Mouse (Mus musculus): ENCODE measurements around the gene Retsat.

Retsat gene

DNA sequence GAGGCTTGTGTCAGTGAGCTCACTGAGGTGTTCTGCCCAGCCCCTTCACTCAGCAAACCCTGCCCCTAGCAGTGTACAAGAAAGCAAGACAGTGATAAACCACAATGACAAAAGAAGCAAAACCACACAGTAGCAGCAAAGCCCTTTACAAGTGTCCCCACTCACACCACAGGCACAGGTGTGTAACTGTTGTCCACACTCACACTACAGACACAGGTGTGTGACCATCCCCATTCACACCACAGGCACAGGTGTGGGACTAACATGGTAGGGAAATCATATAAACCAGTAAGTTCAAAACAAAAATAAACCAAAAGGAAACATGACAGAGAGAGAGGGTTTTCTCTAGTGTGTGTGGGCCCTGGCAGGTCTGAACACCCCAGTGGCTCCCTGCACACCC lies 10.0 kb upstream of the Retsat start:
- no peak for DNase-seq (ENCODE audit: low read depth)

DNA sequence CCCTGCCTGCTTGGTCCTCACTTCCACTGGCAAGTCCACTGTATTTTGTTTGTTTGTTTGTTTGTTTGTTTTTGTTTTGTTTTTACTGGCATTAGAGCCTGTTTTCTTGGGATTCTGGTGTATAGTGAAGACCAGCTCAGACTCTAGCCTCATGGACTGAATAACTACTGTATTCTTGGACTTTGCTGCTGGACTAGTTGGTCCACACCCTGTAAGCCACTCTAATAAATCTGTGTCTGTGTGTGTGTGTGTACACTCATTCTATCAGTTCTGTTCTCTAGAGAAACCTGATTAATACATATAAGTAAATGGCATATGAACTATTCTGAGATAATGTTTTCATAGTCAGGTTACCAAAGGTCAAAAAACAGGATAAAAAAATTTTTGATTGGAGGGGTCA lies 8.2 kb upstream of the Retsat start:
- DNase-seq (ENCODE audit: low read depth): no peak

DNA sequence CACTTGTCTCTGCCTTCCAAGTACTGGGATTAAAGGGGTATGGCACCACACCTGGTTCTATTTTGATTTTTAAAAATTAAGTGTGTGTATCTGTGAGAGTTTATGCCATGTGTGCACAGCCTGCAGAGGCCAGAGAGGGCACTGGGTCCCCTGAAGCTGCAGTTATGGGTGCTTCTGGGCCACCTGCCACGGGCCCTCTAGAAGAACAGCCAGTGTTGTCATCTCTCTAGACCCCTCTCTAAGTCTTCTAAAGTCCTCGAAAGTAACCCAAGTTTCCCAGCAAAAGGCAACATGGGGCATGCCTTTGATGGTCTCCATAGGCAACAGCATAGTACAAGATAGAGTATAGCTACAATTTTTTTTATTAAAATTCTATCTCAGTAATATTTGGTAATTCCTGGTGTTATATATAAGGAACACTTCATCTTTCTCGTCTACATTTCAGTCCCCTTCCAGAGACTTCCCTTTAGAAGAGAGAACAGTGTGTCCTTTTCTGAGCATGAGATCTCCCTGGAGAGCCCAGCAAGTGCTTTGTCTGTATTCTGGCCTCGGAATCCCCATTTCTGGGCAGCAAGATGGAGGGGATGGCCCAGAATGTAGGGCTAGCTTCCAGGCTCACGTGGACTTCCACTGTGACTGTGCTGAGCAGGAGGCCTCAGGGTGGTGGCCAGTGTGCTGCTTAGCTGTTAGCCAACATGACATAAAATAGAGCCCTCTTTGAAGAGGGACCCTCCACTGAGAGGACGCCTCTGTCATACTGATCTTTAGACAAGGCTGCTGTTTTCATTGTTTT lies 5.1 kb upstream of the Retsat start:
- DNase-seq (ENCODE audit: low read depth): no peak

DNA sequence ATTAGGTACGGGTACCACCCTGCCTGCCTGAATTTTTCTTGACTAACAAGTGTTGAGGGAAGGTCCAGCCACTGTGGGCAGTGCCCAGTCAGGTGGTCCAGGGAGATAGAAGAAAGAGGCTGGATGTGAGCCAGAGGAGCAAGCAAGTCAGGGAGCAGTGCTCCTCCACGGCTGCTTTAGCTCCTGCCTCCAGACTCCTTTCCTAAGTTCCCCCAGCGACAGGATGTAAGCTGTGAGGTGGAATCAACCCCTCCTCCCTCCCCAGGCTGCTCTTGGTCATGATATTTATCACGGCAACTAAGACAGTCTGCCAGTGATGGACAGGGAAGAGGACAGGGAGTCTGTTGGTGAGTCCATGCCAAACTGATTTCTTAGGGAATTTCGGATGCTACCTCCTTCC lies 4.4 kb upstream of the Retsat start:
- no peak for DNase-seq (ENCODE audit: low read depth)

DNA sequence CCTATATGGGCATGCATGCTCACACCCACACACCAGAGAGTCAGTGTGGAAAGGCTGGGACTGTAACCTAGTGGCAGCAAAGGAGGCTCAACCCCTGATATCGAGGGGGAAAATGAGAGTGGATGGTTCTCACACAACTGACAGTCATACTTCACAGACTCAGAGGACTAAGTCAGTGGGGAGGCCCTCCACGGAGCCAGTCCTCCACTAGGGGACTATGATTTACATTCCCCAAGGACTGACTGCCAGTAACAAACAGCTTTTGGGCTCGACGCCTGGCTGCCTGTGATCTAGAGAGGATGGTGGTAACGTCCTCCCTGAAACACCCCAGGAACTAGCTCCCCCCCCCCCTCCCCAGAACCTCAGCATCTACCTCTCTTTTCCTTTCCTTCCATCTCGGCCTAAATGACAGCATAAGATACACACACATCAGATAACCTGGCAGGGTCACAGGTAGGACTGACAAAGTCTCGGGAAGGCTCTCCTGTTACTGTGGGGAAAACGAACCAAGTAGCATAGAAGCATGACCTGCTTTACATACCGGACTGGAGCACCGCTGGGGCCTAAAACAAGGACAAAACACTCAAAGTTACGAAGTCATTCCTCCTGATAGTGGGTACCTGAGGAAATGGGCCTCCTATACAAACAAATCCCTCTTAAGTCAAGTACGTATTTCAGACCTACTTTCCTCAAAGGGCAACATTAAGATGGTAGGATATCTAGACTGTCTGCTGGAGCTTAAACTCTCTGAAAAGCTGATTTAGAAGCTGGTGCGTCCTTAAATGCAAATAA lies 996 bp upstream of the Retsat start:
- DNase-seq (ENCODE audit: low read depth): peak; percentile 39

DNA sequence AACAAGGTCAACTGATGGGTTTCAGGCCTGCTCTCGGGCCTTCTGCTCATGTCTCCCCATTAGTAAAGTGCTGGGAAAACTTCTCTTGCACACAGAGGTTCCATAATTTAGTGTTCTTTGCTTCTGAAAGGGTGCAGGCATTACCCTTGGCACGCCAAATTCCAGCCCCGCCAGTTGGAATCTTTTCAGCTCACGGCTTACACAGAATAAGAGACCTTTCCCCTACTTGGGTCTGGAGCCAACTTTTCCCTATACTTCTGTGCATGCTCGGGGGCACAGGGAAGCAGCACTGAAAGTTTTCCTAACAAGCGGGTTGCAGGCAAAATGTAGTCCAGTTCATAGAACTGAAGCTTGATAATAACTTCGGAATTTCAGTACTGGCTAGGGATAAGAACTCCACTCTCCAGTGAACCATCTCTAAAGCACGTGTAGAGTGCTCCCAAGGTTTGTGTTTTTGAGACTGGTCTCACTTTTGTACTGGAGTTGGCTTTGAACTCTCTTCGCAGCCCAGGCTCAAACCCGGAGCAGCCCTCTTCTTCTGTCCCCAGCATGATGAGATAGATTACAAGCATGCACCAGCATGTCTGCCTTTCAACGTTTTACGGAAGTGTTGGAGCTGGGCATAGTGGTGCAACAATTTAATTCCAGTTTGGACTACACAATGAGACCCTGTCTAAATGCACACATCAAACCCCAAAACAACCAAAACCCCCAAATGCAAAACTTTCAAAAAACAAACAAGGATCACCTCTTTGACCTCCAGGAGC lies 699 bp downstream of the Retsat start:
- DNase-seq (ENCODE audit: low read depth): peak; percentile 79

DNA sequence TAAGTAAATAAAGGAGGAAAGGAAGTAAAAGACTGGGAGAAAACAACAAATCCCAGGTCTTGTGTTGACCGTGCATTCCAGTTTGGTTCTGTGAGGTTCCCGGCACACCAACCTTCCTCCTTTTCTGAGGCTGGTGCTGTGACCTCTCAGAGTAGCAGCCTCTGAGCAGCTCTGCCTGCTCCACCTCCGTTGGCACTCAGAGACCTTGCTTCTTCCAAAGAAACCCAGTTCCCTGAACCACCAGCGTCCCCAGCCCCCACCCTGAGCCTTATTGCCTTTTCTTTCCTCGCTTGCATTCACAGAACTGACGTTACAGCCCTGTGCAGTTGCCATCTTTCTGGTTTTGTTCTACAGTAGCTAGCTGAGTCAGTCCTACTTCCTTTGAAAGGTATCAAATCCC lies 1.9 kb downstream of the Retsat start:
- DNase-seq (ENCODE audit: low read depth): no peak

DNA sequence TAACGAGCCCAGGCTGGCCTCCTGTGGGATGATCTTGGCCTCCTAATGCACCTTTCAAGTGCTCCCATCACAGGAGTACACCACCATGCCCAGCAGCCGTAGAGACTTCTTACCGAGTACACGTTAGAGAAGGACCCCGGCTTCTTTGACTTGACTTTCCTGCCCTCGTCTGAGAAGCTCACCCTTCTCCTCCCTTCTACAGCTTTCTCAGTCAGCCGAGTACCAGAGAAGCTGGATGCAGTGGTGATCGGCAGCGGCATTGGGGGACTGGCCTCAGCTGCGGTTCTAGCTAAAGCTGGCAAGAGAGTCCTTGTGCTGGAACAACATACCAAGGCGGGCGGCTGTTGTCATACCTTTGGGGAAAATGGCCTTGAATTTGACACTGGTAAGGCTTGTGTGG lies 2.5 kb downstream of the Retsat start:
- no peak for DNase-seq (ENCODE audit: low read depth)

DNA sequence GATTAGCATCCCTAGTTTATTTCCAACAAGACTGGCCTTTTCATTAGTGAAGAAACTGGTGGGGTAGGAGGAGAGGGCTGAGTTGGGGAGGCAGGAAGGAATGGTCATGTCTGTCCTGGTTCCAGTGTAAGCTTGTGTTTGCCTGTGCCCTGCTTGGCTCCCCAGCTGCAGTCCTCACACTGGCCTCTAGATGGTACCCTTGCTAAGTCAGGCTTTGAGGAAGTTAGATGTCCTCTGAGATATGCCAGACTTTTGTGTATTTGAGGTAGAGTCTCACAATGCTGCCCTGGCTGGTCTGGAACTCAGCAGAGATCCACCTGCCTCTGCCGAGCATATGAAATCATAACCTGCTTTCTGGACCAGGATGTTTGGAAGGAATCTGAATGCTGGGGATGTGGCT lies 3.5 kb downstream of the Retsat start:
- DNase-seq (ENCODE audit: low read depth): peak; percentile 92

DNA sequence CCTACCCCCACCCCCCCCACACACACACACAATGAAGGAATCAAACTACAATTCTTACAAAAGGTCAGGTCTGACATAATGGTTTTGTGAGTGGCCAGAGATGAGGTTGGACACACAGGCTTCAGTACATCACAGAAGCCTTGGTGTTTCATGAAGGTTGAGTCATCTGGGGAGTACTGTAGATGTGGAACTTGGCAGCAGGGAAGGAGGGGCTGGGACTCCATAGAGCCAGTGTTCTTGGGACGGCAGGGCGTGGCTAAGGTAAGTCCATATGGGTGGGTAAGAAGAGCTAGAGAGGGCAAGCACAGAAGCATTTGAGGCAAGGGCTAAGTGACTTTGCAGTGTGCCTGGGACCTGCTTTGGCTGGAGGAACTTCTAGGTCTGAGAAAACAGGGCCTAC lies 5.8 kb downstream of the Retsat start:
- peak; percentile 34 for DNase-seq (ENCODE audit: low read depth)

DNA sequence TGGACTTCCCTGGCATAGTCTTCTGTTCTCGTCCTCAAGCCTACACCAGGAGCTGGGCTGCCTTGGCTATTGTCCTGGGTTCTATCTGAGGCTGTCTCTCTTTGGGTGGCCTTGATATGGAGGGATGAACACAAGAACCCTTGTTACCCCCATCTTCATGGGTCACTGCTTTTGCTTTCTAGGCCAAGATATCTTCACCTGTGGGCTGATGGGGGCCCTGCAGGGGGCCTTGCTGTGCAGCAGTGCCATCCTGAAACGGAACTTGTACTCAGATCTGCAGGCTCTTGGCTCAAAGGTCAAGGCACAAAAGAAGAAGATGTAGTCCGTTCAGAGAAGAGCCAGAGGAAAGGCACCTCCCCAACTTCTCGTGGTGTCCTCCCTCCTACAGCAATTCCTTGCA lies 8.8 kb downstream of the Retsat start:
- no peak for DNase-seq (ENCODE audit: low read depth)

DNA sequence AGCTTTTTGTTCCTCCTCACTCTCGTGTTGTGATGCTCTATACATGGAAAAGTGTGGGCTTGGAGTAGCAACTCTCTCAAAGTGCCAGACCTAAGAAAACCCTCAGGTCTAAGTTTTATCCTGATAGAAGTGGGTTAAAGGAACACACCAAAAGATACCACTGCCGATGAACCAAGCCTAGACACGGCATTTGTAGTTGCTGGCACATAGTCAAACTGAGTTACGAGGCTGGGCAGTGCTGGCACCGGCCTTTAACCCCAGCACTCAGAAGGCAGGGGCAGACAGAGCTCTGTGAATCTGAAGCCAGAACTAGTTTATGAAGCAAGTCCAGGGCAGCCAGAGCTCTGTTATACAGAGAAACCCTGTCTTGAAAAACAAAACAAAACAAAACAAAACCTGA lies 9.4 kb downstream of the Retsat start:
- no peak for DNase-seq (ENCODE audit: low read depth)

DNA sequence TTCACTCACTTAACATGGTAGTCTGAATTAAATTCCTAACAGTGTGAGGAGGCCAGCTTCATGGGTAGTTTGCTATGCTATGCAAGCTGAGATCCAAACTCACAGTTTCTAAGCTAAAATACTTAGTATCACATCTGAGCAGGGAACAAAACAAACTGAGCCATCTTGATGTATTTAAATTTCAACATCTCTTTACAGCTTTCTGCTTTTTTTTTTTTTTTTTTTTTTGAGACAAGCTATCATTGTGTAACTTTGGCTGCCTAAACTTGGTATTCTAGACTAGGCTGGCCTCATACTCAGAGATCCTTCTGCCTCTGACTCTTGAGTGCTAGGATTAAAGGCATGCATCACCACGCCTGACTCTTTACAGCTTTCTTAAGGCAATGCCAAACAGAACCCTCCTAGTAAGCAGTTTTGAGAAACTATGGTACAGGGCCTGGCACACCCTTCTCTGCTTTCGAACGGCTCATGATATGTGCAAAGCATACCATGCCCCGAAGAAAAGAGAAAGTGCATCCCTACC lies 10.4 kb downstream of the Retsat start:
- peak; percentile 60 for DNase-seq (ENCODE audit: low read depth)

DNA sequence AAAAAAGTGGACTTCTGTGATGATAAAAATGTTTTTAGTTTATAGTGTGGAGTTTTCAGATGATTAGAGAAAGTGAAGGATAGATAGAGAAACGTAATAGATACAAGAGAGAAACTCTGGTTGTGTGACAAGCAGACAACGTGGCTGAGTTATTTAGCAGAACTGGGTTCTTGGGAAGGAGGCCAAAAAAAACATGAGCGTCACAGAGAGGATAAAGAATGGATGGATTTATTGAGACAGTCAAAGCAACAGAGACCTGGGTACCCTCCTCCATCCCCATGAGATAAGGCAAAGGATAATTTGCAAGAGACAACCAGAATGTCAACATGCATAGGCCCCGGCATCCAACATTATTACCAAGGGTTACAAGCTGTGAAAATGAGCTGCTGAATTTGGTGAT lies 12.0 kb downstream of the Retsat start:
- no peak for DNase-seq (ENCODE audit: low read depth)

DNA sequence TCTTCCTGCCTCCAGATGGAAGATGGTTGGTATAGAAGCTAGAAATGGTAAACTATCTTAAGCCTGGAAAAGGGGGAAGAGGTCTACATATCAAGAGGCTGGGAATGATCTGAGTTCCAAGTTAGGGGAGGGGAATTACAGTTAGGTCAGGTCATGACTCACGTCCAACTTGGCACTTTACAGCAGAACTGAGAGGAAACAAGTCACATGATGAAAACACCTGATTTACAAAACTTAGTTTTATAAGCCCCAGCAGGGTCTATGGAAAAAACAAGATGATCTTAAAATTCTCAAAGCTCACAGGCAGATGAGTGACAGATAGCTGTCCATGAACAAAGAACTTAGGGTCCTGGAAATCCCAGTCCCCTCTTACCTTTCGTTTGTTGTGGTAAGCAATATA lies 16.9 kb downstream of the Retsat start:
- DNase-seq (ENCODE audit: low read depth): peak; percentile 55

DNA sequence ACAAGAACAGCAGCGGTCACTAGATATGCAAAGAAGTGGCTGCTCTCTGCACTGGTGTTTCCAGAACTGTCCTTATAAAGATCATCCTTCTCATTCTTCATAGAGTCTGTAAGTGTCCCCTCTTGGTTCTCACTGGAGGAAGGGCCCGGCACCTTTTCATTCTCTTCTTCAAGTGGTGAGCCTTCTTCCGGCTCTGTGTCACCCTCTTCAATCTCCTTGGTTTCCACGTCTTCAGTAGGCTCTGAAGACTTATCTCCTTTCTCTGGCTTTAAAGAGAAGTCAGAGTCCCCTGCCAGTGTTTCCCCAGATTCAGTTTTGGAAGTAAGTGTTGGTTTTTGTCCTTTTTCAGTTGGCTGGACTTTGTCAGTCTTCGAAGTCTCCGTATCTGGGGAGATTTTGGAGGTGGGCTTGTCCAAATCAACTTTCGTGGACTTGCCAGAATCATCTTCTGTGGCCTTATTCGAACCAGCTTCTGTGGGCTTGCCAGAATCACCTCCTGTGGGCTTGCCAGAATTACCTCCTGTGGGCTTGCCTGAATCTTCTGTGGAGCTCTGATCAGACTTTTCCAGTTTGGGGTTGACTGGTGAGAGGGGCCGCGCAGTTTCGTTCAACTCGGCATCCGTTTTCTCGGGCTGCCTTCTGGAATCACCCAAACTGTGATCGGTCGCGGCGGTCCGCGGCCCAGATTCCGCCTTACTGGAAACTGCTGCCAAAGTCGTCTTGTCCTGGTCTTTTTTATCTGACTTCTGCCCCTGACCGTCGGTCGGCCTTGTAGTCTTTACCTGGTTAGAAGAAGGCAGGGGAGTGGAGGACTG lies 17.5 kb downstream of the Retsat start:
- DNase-seq (ENCODE audit: low read depth): peak; percentile 20

DNA sequence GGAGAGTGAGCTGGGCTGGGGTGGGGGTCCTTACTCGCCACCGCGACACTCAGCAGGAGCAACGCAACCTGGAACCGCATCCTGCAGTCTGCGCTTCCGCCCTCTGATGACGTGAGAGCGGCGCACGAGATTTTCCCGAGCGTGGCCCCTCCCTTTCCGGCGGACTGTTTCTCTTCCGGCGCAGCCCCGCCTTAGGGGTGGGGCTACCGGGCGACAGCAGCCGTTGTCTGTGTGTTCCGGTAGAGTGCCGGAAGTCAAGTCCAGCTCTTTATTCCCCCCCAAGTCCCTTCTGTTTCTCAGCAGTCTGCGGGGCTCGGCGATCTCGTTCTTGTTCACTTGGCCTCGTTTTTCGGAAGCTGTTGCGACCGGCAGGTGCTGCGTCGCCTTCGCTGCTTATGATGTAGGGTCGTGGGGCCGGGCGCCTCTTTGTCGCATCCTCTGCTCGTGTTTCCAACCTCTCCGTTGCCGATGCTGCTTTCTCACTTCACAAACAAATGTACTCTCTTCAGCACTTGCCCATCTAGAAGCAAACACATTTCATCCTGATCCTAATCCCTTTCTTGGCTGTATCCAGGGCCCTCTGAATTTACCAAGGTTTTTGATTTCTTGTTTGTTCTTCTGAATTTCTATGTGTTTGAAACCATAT lies 18.5 kb downstream of the Retsat start, which contains the start of gene Tgoln1:
Gene Tgoln1 (minus strand): TSS at position 358 of the 646 bp plus-strand sequence.
- peak; percentile 98 for DNase-seq (ENCODE audit: low read depth)

DNA sequence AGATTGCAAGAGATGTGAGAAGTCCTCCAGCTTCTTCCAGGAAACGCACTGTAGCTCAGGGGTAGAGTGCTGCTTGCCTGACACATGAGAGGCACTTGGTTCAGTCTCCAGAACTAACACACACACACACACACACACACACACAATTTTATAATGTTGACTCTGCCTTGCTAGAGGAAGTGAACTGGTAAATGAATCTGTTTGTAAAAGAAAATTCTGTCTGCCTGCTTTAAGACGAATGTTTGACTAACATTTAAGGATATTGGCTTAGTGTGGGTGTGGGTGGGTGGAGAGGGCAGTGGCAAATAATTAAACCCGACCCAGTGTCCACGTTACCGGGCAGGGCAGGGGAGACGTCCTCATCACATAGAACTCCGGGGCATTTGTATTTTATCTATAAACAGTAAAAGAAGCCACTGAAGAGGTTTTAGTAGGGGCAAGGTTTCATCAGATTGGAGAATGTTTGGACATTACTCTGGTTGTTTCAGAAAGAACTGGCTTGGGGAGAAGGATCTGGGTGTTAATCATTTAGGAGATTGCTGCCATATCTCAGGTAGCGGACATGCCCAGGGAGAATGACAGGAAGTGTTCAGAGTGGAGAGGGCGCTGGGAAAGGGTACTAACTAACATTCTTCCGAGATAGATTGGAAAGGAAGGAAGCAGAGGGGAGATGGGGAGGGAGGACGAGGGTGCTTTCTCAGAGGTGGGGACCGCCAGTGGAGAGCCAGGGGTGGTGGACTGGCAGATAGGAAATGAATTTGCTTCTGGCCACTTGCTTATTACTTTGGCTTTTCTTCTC lies 21.7 kb downstream of the Retsat start:
- DNase-seq (ENCODE audit: low read depth): no peak

DNA sequence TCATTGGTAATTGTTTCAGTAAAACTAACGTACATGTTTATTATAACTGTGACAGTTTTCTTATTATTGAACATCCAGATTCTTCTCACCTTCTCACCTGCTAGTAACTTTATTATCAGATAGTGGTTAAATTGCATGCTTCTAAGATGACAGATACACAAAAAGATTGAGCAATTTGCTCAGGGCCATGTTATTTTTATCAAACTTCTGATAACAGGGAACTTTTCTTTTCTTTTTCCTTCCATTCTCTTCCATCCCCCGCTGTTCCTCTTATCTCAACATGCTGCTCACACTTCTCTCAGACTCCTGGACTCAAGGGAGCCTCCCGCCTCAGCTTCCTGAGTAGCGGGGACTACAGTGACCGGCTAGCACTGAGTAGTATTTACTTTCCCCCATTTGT lies 22.6 kb downstream of the Retsat start:
- DNase-seq (ENCODE audit: low read depth): no peak

DNA sequence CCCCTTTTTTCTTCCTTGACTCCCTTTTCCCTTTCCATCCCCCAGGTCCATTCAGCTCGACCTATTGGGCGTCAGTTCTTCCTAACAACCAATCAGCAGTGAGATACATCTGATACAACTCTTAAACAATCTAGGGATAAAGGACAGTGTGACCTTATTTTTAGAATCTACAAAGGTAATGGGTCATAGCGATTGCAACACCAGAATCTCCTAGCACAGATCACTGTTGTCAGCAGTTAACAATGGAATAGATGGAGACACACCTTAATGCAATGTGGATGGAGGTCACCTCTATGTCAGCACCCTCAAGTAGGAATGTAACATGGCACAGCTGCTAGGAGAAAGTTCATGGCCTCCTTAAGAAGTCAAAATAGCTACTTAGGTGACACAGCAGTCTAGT lies 24.6 kb downstream of the Retsat start:
- DNase-seq (ENCODE audit: low read depth): no peak
